Mouse (Mus musculus) ES-E14 (cell line): Measurements from ENCODE around the gene 1110002E22Rik. TPM values are rescaled to one million over a fixed set of nuclear protein-coding genes. Genes with fewer than 3 reads are reported as not detected.

Experiments
- DNase-seq: peaks from one replicate; pipeline ENCODE4 v3.0.0-alpha.2; 2013; ENCODE audit warnings: low read depth, low spot score
- H3K27ac ChIP-seq: 2 replicates; pipeline ENCODE4 v1.5.1; 2012; ENCODE audit warnings: low read depth, mild to moderate bottlenecking, low read length, moderate library complexity, mixed read lengths; ENCODE audit not compliant: poor library complexity, insufficient read depth, severe bottlenecking
- H3K36me3 ChIP-seq: 2 replicates; pipeline ENCODE4 v1.6.1; 2012; ENCODE audit warnings: mild to moderate bottlenecking, low read length, moderate library complexity, mixed read lengths; ENCODE audit not compliant: control insufficient read depth, poor library complexity, insufficient read depth, severe bottlenecking
- H3K4me1 ChIP-seq, 2 experiments: fragments of 150-350 bp in 1 of 2; sonication (generic) in 1 of 2; 2 replicates each; pipeline ENCODE4 v1.6.1; 2012; ENCODE audit warnings: low read length in 2 of 2, mild to moderate bottlenecking in 1 of 2, mixed read lengths in 1 of 2; ENCODE audit not compliant: control insufficient read depth in 2 of 2, insufficient read depth in 2 of 2, poor library complexity in 1 of 2
- H3K4me3 ChIP-seq, 2 experiments: fragments of 150-350 bp in 1 of 2; sonication (generic) in 1 of 2; 2 replicates each; pipeline ENCODE4 v1.5.1; 2012; ENCODE audit warnings: low read length in 2 of 2, low read depth in 1 of 2, mild to moderate bottlenecking in 1 of 2, mixed read lengths in 1 of 2; ENCODE audit not compliant: insufficient read depth in 1 of 2, poor library complexity in 1 of 2, severe bottlenecking in 1 of 2
- H3K9ac ChIP-seq: 2 replicates; pipeline ENCODE4 v1.6.1; 2012; ENCODE audit warnings: low read depth, mild to moderate bottlenecking, low read length, mixed read lengths; ENCODE audit not compliant: poor library complexity, insufficient read depth, severe bottlenecking
- H3K9me3 ChIP-seq: fragments of 150-350 bp; sonication (generic); 2 replicates; pipeline ENCODE4 v1.6.1; 2012; ENCODE audit warnings: low read depth, mild to moderate bottlenecking, low read length; ENCODE audit not compliant: control insufficient read depth, insufficient read depth
- CHD2 ChIP-seq: IDR thresholded peaks from 2 replicates; pipeline ENCODE4 v1.6.1; 2014; ENCODE audit warnings: mild to moderate bottlenecking, low read depth, low read length, inconsistent platforms
- HCFC1 ChIP-seq: IDR thresholded peaks from 2 replicates; pipeline ENCODE4 v1.6.1; 2012; ENCODE audit warnings: low read length, inconsistent platforms, borderline replicate concordance; ENCODE audit not compliant: insufficient read depth
- MAFK ChIP-seq: IDR thresholded peaks from 2 replicates; pipeline ENCODE4 v1.6.1; 2014; ENCODE audit warnings: mild to moderate bottlenecking, low read depth, low read length, inconsistent platforms; ENCODE audit not compliant: insufficient read depth
- ZC3H11A ChIP-seq: IDR thresholded peaks from 2 replicates; pipeline ENCODE4 v1.6.1; 2012; ENCODE audit warnings: low read depth, mild to moderate bottlenecking, inconsistent platforms, low read length, borderline replicate concordance
- ZNF384 ChIP-seq: IDR thresholded peaks from 2 replicates; pipeline ENCODE4 v1.6.1; 2012; ENCODE audit warnings: low read depth, low read length, inconsistent platforms
- in situ Hi-C, 2 experiments: fragments of 600-800 bp; cut with MboI; formaldehyde crosslinking; loops; one replicate each; pipeline ENCODE4 v1.15.1; 2025; ENCODE audit warnings: low sequenced_read_pairs in 2 of 2, inconsistent platforms in 1 of 2; ENCODE audit not compliant: unreplicated experiment in 2 of 2
- total RNA-seq: library from RNA; depleted of rRNA; stranded (reverse); fragments of 300-350 nt; gene quantifications from 2 replicates; pipeline ENCODE4 v1.2.3, GENCODE M21; 2012

Gene 1110002E22Rik
- total RNA-seq, 1 experiment: under 0.01 TPM

- DNase-seq: no peak
- Histone ChIP-seq H3K4me1 (no peaks in the 10 kb centered on the region), H3K4me3 (no peak overlapping the region), H3K9ac (no peak overlapping the region), H3K36me3 (no peaks in the 10 kb centered on the region), H3K9me3 (no peaks in the 10 kb centered on the region), H3K27ac (no peak overlapping the region)
- TF ChIP-seq MAFK (no peak), HCFC1 (no peak), CHD2 (no peak), ZNF384 (no peak), ZC3H11A (no peak)
- in situ Hi-C loops: no loop called here
Observed at GRCm38 (mm10) chr3:138027575-138028362, 37.1 kb upstream of the 1110002E22Rik start.

GRCm38 (mm10) chr3:138029351-138029750, 35.5 kb upstream of the 1110002E22Rik start:
- no peak overlapping the region for H3K27ac ChIP-seq
- no peaks in the 10 kb centered on the region for H3K9me3 ChIP-seq
- no peak for DNase-seq
- no peak overlapping the region for H3K4me3 ChIP-seq
- TF ChIP-seq ZNF384 (no peak), HCFC1 (no peak), ZC3H11A (no peak), MAFK (no peak), CHD2 (no peak)
- H3K36me3 ChIP-seq: no peaks in the 10 kb centered on the region
- in situ Hi-C loops: no loop called here
- H3K4me1 ChIP-seq: no peaks in the 10 kb centered on the region
- H3K9ac ChIP-seq: no peak overlapping the region

- no peak overlapping the region for H3K27ac ChIP-seq
- no peak overlapping the region for H3K4me3 ChIP-seq
- no peaks in the 10 kb centered on the region for H3K36me3 ChIP-seq
- no peak for DNase-seq
- no peaks in the 10 kb centered on the region for H3K4me1 ChIP-seq
- H3K9me3 ChIP-seq: 0 out of 2 replicates have a peak, but pooled peaks cover 3% of the 10 kb centered on the region
- TF ChIP-seq ZC3H11A (no peak), HCFC1 (no peak), CHD2 (no peak), MAFK (no peak), ZNF384 (no peak)
- in situ Hi-C loops: no loop called here
- H3K9ac ChIP-seq: no peak overlapping the region
Observed at GRCm38 (mm10) chr3:138030563-138030962, 34.3 kb upstream of the 1110002E22Rik start.

GRCm38 (mm10) chr3:138033986-138034385, 30.9 kb upstream of the 1110002E22Rik start:
- Histone ChIP-seq H3K36me3 (no peaks in the 10 kb centered on the region), H3K9me3 (peaks cover 3% of the 10 kb centered on the region; the same call in 1 of the 2 replicates), H3K4me3 (no peak overlapping the region), H3K4me1 (no peaks in the 10 kb centered on the region), H3K9ac (no peak overlapping the region), H3K27ac (no peak overlapping the region)
- in situ Hi-C loops: no loop called here
- TF ChIP-seq ZC3H11A (no peak), CHD2 (no peak), HCFC1 (no peak), MAFK (no peak), ZNF384 (no peak)
- no peak for DNase-seq
